Mouse (Mus musculus) kidney, embryonic 14.5 days (tissue): Measurements from ENCODE around the gene Ttll5. TPM values are rescaled to one million over a fixed set of nuclear protein-coding genes. Genes with fewer than 3 reads are reported as not detected.

ENCODE experiments used
- ATAC-seq: fragments of 200-750 bp; cut with Nextera tagmentation; 2 replicates; pipeline ENCODE4 v1.8.0; 2017; ENCODE audit warnings: moderate number of reproducible peaks, mild to moderate bottlenecking, moderate TSS enrichment, moderate library complexity; ENCODE audit not compliant: low FRiP score, low TSS enrichment
- H3K27ac ChIP-seq: fragments of 300-500 bp; sonication (generic); 2 replicates; pipeline ENCODE4 v1.5.1; 2014; ENCODE audit warnings: low read depth, mild to moderate bottlenecking, low read length, moderate library complexity, mixed read lengths
- H3K27me3 ChIP-seq: fragments of 300-500 bp; sonication (generic); 2 replicates; pipeline ENCODE4 v1.6.1; 2014; ENCODE audit warnings: mild to moderate bottlenecking, low read length; ENCODE audit not compliant: control insufficient read depth, insufficient read depth
- H3K36me3 ChIP-seq: fragments of 300-500 bp; sonication (generic); 2 replicates; pipeline ENCODE4 v1.6.1; 2014; ENCODE audit warnings: low read length, mixed read lengths; ENCODE audit not compliant: control insufficient read depth, insufficient read depth
- H3K4me1 ChIP-seq: fragments of 300-500 bp; sonication (generic); 2 replicates; pipeline ENCODE4 v1.6.1; 2014; ENCODE audit warnings: low read length, mixed read lengths; ENCODE audit not compliant: control insufficient read depth, insufficient read depth
- H3K4me2 ChIP-seq: fragments of 300-500 bp; sonication (generic); replicated peaks from 2 replicates; pipeline ENCODE4 v1.6.1; 2014; ENCODE audit warnings: low read depth, mild to moderate bottlenecking, low read length
- H3K4me3 ChIP-seq: fragments of 300-500 bp; sonication (generic); 2 replicates; pipeline ENCODE4 v1.5.1; 2014; ENCODE audit warnings: mild to moderate bottlenecking, low read length
- H3K9ac ChIP-seq: fragments of 300-500 bp; sonication (generic); 2 replicates; pipeline ENCODE4 v1.6.1; 2014; ENCODE audit warnings: low read depth, mild to moderate bottlenecking, low read length, moderate library complexity
- H3K9me3 ChIP-seq: fragments of 300-500 bp; sonication (generic); 2 replicates; pipeline ENCODE4 v1.6.1; 2016; ENCODE audit warnings: low read length; ENCODE audit not compliant: control insufficient read depth
- WGBS: fragments of 180-500 bp; shearing (Covaris S2); extraction: QIAGEN DNeasy Blood & Tissue Kit; methylation state at CpG from one replicate; pipeline ENCODE4 v1.1.7; 2014; 5-methylcytosine and 5-hydroxymethylcytosine counted together
- polyA plus RNA-seq: library from polyadenylated mRNA; unstranded; fragments of >200 nt; fragmentation: Nextera tagmentation; extraction: Ambion mirVana; gene quantifications from 2 replicates; pipeline ENCODE4 v1.2.1, GENCODE M21; 2014

Gene Ttll5
- polyA plus RNA-seq, 1 experiment from 2014 or later: 17.0 TPM

GRCm38 (mm10) chr12:86097781-86098180 lies 273.3 kb downstream of the Ttll5 start:
- H3K9ac ChIP-seq: no peak overlapping the region
- H3K4me3 ChIP-seq: no peak overlapping the region
- H3K4me1 ChIP-seq: no peaks in the 10 kb centered on the region
- H3K27ac ChIP-seq: no peak overlapping the region
- no peaks in the 10 kb centered on the region for H3K27me3 ChIP-seq
- WGBS: 88% methylated on average over 11 of the region's 11 CpGs
- H3K36me3 ChIP-seq: no peaks in the 10 kb centered on the region
- no peak for ATAC-seq
- H3K9me3 ChIP-seq: no peaks in the 10 kb centered on the region
- no peak overlapping the region for H3K4me2 ChIP-seq

GRCm38 (mm10) chr12:86100711-86101110 lies 276.3 kb downstream of the Ttll5 start:
- H3K36me3 ChIP-seq: no peaks in the 10 kb centered on the region
- no peaks in the 10 kb centered on the region for H3K4me1 ChIP-seq
- ATAC-seq: no peak
- no peaks in the 10 kb centered on the region for H3K27me3 ChIP-seq
- no peak overlapping the region for H3K9ac ChIP-seq
- H3K27ac ChIP-seq: no peak overlapping the region
- no peak overlapping the region for H3K4me2 ChIP-seq
- no peak overlapping the region for H3K4me3 ChIP-seq
- 82% methylated on average over 3 of the region's 3 CpGs for WGBS
- H3K9me3 ChIP-seq: no peaks in the 10 kb centered on the region

- no peak overlapping the region for H3K4me2 ChIP-seq
- H3K9ac ChIP-seq: no peak overlapping the region
- no peak for ATAC-seq
- no peaks in the 10 kb centered on the region; the same call in 1 of the 2 replicates for H3K36me3 ChIP-seq
- no peaks in the 10 kb centered on the region for H3K4me1 ChIP-seq
- H3K9me3 ChIP-seq: no peaks in the 10 kb centered on the region
- no peak overlapping the region for H3K27ac ChIP-seq
- H3K27me3 ChIP-seq: no peaks in the 10 kb centered on the region
- 91% methylated on average over 8 of the region's 8 CpGs for WGBS
- H3K4me3 ChIP-seq: no peak overlapping the region
Observed at GRCm38 (mm10) chr12:86102686-86103085, 278.2 kb downstream of the Ttll5 start.

- no peak overlapping the region for H3K4me2 ChIP-seq
- ATAC-seq: no peak
- no peak overlapping the region for H3K9ac ChIP-seq
- H3K4me3 ChIP-seq: no peak overlapping the region
- H3K9me3 ChIP-seq: no peaks in the 10 kb centered on the region
- WGBS: 81% methylated on average over 11 of the region's 11 CpGs
- H3K27ac ChIP-seq: no peak overlapping the region
- H3K27me3 ChIP-seq: no peaks in the 10 kb centered on the region
- H3K4me1 ChIP-seq: no peaks in the 10 kb centered on the region
- H3K36me3 ChIP-seq: no peaks in the 10 kb centered on the region; the same call in 1 of the 2 replicates
Observed at GRCm38 (mm10) chr12:86103391-86103790, 278.9 kb downstream of the Ttll5 start.

- no peak overlapping the region for H3K9ac ChIP-seq
- H3K4me3 ChIP-seq: no peak overlapping the region
- H3K4me1 ChIP-seq: no peaks in the 10 kb centered on the region
- H3K36me3 ChIP-seq: no peaks in the 10 kb centered on the region; the same call in 1 of the 2 replicates
- H3K27ac ChIP-seq: no peak overlapping the region
- H3K9me3 ChIP-seq: no peaks in the 10 kb centered on the region
- no peak overlapping the region for H3K4me2 ChIP-seq
- H3K27me3 ChIP-seq: no peaks in the 10 kb centered on the region
- ATAC-seq: no peak
- WGBS: 41% methylated on average over 8 of the region's 8 CpGs
Observed at GRCm38 (mm10) chr12:86103852-86104251, 279.4 kb downstream of the Ttll5 start.

- H3K36me3 ChIP-seq: no peaks in the 10 kb centered on the region; the same call in 1 of the 2 replicates
- no peaks in the 10 kb centered on the region for H3K4me1 ChIP-seq
- H3K27me3 ChIP-seq: no peaks in the 10 kb centered on the region
- no peak for ATAC-seq
- no peak overlapping the region for H3K4me2 ChIP-seq
- H3K9me3 ChIP-seq: no peaks in the 10 kb centered on the region
- no peak overlapping the region for H3K9ac ChIP-seq
- no peak overlapping the region for H3K4me3 ChIP-seq
- WGBS: 75% methylated on average over 11 of the region's 11 CpGs
- no peak overlapping the region for H3K27ac ChIP-seq
Observed at GRCm38 (mm10) chr12:86104297-86104696, 279.8 kb downstream of the Ttll5 start.

GRCm38 (mm10) chr12:86105546-86105945 lies 281.1 kb downstream of the Ttll5 start:
- Histone ChIP-seq H3K4me2 (no peak overlapping the region), H3K27ac (no peak overlapping the region), H3K4me3 (no peak overlapping the region), H3K27me3 (no peaks in the 10 kb centered on the region), H3K9ac (no peak overlapping the region), H3K9me3 (no peaks in the 10 kb centered on the region), H3K4me1 (no peaks in the 10 kb centered on the region), H3K36me3 (no peaks in the 10 kb centered on the region; the same call in 1 of the 2 replicates)
- 0 out of 2 replicates have a peak, but pooled peaks have one; percentile 3 for ATAC-seq
- 49% methylated on average over 8 of the region's 10 CpGs for WGBS

GRCm38 (mm10) chr12:86106086-86106485 lies 281.6 kb downstream of the Ttll5 start:
- Histone ChIP-seq H3K36me3 (no peaks in the 10 kb centered on the region; the same call in 1 of the 2 replicates), H3K4me2 (no peak overlapping the region), H3K4me1 (no peaks in the 10 kb centered on the region), H3K27me3 (no peaks in the 10 kb centered on the region), H3K9me3 (no peaks in the 10 kb centered on the region), H3K4me3 (no peak overlapping the region), H3K27ac (no peak overlapping the region), H3K9ac (no peak overlapping the region)
- ATAC-seq: no peak
- 90% methylated on average over 9 of the region's 9 CpGs for WGBS

GRCm38 (mm10) chr12:86107645-86108044 lies 283.2 kb downstream of the Ttll5 start:
- ATAC-seq: no peak
- Histone ChIP-seq H3K27ac (no peak overlapping the region), H3K4me3 (no peak overlapping the region), H3K4me1 (no peaks in the 10 kb centered on the region), H3K9ac (no peak overlapping the region), H3K27me3 (no peaks in the 10 kb centered on the region), H3K4me2 (no peak overlapping the region), H3K9me3 (no peaks in the 10 kb centered on the region), H3K36me3 (no peaks in the 10 kb centered on the region; the same call in 1 of the 2 replicates)
- 77% methylated on average over 7 of the region's 7 CpGs for WGBS
